Mouse (Mus musculus): ENCODE results near the gene Uck1. TPM values are rescaled to one million over a fixed set of nuclear protein-coding genes. Genes with fewer than 3 reads are reported as not detected.
A peak's percentile ranks its signal among the peaks of the same experiment; 100 is the strongest.

Uck1 gene
- polyA plus RNA-seq, 1 experiment from 2014 or later = 57.7 TPM

GRCm38 (mm10) chr2:32282727-32283126 is 22.8 kb upstream of the Uck1 start:
- Histone ChIP-seq H3K9ac (replicated peaks; ENCODE audit: low read depth) (no peak overlapping the region), H3K27me3 (replicated peaks; ENCODE audit: insufficient read depth, low read length) (no peaks in the 10 kb centered on the region), H3K4me3 (ENCODE audit: low read depth, low read length) (no peak overlapping the region), H3K4me1 (ENCODE audit: insufficient read depth, low read depth, low read length) (0 out of 2 replicates have a peak, but pooled peaks cover 3% of the 10 kb centered on the region), H3K9me3 (ENCODE audit: low read length) (no peaks in the 10 kb centered on the region), H3K4me2 (replicated peaks; ENCODE audit: low read depth, low read length) (no peak overlapping the region), H3K27ac (ENCODE audit: low read length) (no peak overlapping the region), H3K36me3 (ENCODE audit: insufficient read depth, low read length) (peaks cover 19% of the 10 kb centered on the region)
- peak; percentile 71 for DNase-seq (ENCODE audit: low spot score)
- WGBS = 87% methylated on average over 1 of the region's 1 CpGs
- TF ChIP-seq EP300 (IDR thresholded peaks at IDR 0.05) (no peak), CTCF (IDR thresholded peaks at IDR 0.05) (peak; percentile 79)
- 0 out of 2 replicates have a peak, but pooled peaks have one; percentile 25 for ATAC-seq

- no peak overlapping the region for H3K27ac ChIP-seq (ENCODE audit: low read length)
- WGBS = 86% methylated on average over 2 of the region's 2 CpGs
- no peaks in the 10 kb centered on the region for H3K27me3 ChIP-seq (replicated peaks; ENCODE audit: insufficient read depth, low read length)
- no peak for DNase-seq (ENCODE audit: low spot score)
- H3K36me3 ChIP-seq (ENCODE audit: insufficient read depth, low read length) = peaks cover 19% of the 10 kb centered on the region
- no peak overlapping the region for H3K4me2 ChIP-seq (replicated peaks; ENCODE audit: low read depth, low read length)
- no peak for ATAC-seq
- H3K9ac ChIP-seq (replicated peaks; ENCODE audit: low read depth) = no peak overlapping the region
- TF ChIP-seq EP300 (IDR thresholded peaks at IDR 0.05) (no peak), CTCF (IDR thresholded peaks at IDR 0.05) (no peak)
- H3K4me3 ChIP-seq (ENCODE audit: low read depth, low read length) = no peak overlapping the region
- 0 out of 2 replicates have a peak, but pooled peaks cover 3% of the 10 kb centered on the region for H3K4me1 ChIP-seq (ENCODE audit: insufficient read depth, low read depth, low read length)
- no peaks in the 10 kb centered on the region for H3K9me3 ChIP-seq (ENCODE audit: low read length)
Observed at GRCm38 (mm10) chr2:32282289-32282688, 22.3 kb upstream of the Uck1 start.

- Histone ChIP-seq H3K36me3 (ENCODE audit: insufficient read depth, low read length) (peaks cover 19% of the 10 kb centered on the region), H3K27ac (ENCODE audit: low read length) (no peak overlapping the region), H3K27me3 (replicated peaks; ENCODE audit: insufficient read depth, low read length) (no peaks in the 10 kb centered on the region), H3K9ac (replicated peaks; ENCODE audit: low read depth) (no peak overlapping the region), H3K4me2 (replicated peaks; ENCODE audit: low read depth, low read length) (no peak overlapping the region), H3K4me3 (ENCODE audit: low read depth, low read length) (no peak overlapping the region), H3K4me1 (ENCODE audit: insufficient read depth, low read depth, low read length) (no peaks in the 10 kb centered on the region), H3K9me3 (ENCODE audit: low read length) (no peaks in the 10 kb centered on the region)
- WGBS = 59% methylated on average over 3 of the region's 3 CpGs
- ATAC-seq (no peak), DNase-seq (ENCODE audit: low spot score) (no peak)
- TF ChIP-seq EP300 (IDR thresholded peaks at IDR 0.05) (no peak), CTCF (IDR thresholded peaks at IDR 0.05) (0 out of 2 replicates have a peak, but pooled peaks have one; percentile 11)
Observed at GRCm38 (mm10) chr2:32275823-32276222, 15.9 kb upstream of the Uck1 start.

- WGBS = 19% methylated on average over 4 of the region's 4 CpGs
- H3K27me3 ChIP-seq (replicated peaks; ENCODE audit: insufficient read depth, low read length) = no peaks in the 10 kb centered on the region
Observed at GRCm38 (mm10) chr2:32260635-32261034, 676 bp upstream of the Uck1 start.

GRCm38 (mm10) chr2:32258887-32259533 is 949 bp downstream of the Uck1 start:
- no peaks in the 10 kb centered on the region for H3K27me3 ChIP-seq (replicated peaks; ENCODE audit: insufficient read depth, low read length)
- no peaks in the 10 kb centered on the region; the same call in 1 of the 2 replicates for H3K36me3 ChIP-seq (ENCODE audit: insufficient read depth, low read length)
- peak overlapping the region; percentile 77 for H3K9ac ChIP-seq (replicated peaks; ENCODE audit: low read depth)
- H3K9me3 ChIP-seq (ENCODE audit: low read length) = no peaks in the 10 kb centered on the region
- H3K4me2 ChIP-seq (replicated peaks; ENCODE audit: low read depth, low read length) = peak overlapping the region; percentile 76
- WGBS = 46% methylated on average over 6 of the region's 6 CpGs
- H3K27ac ChIP-seq (ENCODE audit: low read length) = no peak overlapping the region
- no peak for TF ChIP-seq EP300 (IDR thresholded peaks at IDR 0.05)
- no peak for TF ChIP-seq CTCF (IDR thresholded peaks at IDR 0.05)
- H3K4me1 ChIP-seq (ENCODE audit: insufficient read depth, low read depth, low read length) = peaks cover 9% of the 10 kb centered on the region; the same call in 1 of the 2 replicates
- H3K4me3 ChIP-seq (ENCODE audit: low read depth, low read length) = peak overlapping the region; percentile 80
- DNase-seq (ENCODE audit: low spot score) = no peak
- ATAC-seq = no peak

More at GRCm38 (mm10) chr2:32260635-32261034, 676 bp upstream of the Uck1 start:
- no peak for TF ChIP-seq EP300 (IDR thresholded peaks at IDR 0.05)
- TF ChIP-seq CTCF (IDR thresholded peaks at IDR 0.05) = peak; percentile 65
- ATAC-seq = no peak
- peaks cover 9% of the 10 kb centered on the region; the same call in 1 of the 2 replicates for H3K4me1 ChIP-seq (ENCODE audit: insufficient read depth, low read depth, low read length)
- no peak overlapping the region for H3K27ac ChIP-seq (ENCODE audit: low read length)
- H3K4me2 ChIP-seq (replicated peaks; ENCODE audit: low read depth, low read length) = no peak overlapping the region
- H3K4me3 ChIP-seq (ENCODE audit: low read depth, low read length) = no peak overlapping the region
- H3K9ac ChIP-seq (replicated peaks; ENCODE audit: low read depth) = no peak overlapping the region
- no peaks in the 10 kb centered on the region for H3K9me3 ChIP-seq (ENCODE audit: low read length)
- DNase-seq (ENCODE audit: low spot score) = peak; percentile 61
- H3K36me3 ChIP-seq (ENCODE audit: insufficient read depth, low read length) = no peaks in the 10 kb centered on the region; the same call in 1 of the 2 replicates

GRCm38 (mm10) chr2:32256273-32256672 is 3.7 kb downstream of the Uck1 start:
- no peak overlapping the region for H3K4me2 ChIP-seq (replicated peaks; ENCODE audit: low read depth, low read length)
- H3K27me3 ChIP-seq (replicated peaks; ENCODE audit: insufficient read depth, low read length) = no peaks in the 10 kb centered on the region
- no peak overlapping the region for H3K27ac ChIP-seq (ENCODE audit: low read length)
- peaks cover 5% of the 10 kb centered on the region; the same call in 1 of the 2 replicates for H3K36me3 ChIP-seq (ENCODE audit: insufficient read depth, low read length)
- ATAC-seq (no peak), DNase-seq (ENCODE audit: low spot score) (no peak)
- H3K4me1 ChIP-seq (ENCODE audit: insufficient read depth, low read depth, low read length) = peaks cover 9% of the 10 kb centered on the region; the same call in 1 of the 2 replicates
- H3K9me3 ChIP-seq (ENCODE audit: low read length) = no peaks in the 10 kb centered on the region
- no peak overlapping the region for H3K4me3 ChIP-seq (ENCODE audit: low read depth, low read length)
- TF ChIP-seq EP300 (IDR thresholded peaks at IDR 0.05) (no peak), CTCF (IDR thresholded peaks at IDR 0.05) (no peak)
- no peak overlapping the region for H3K9ac ChIP-seq (replicated peaks; ENCODE audit: low read depth)
- WGBS = 82% methylated on average over 11 of the region's 11 CpGs

Data from lung, postnatal 0 days (tissue).